Mouse (Mus musculus) Patski (cell line): Measurements from ENCODE around the gene Grm2. TPM values are rescaled to one million over a fixed set of nuclear protein-coding genes. Genes with fewer than 3 reads are reported as not detected.
A peak's percentile ranks its signal among the peaks of the same experiment; 100 is the strongest.

Experiments
- ATAC-seq: fragments of 100-300 bp; one replicate; pipeline ENCODE4 v1.8.0; 2021
- CTCF ChIA-PET: fragments of 350-600 bp; sonication (Branson Sonifier 250); formaldehyde crosslinking; loops from one replicate; lab custom pipeline; 2022; ENCODE audit warnings: inconsistent platforms; lab: Charles Lee
- POLR2A ChIA-PET: fragments of 350-600 bp; sonication (Branson Sonifier 250); formaldehyde crosslinking; loops from one replicate; lab custom pipeline; 2022; ENCODE audit warnings: antibody characterized with exemption, inconsistent platforms; lab: Charles Lee
- DNase-seq: peaks from one replicate; pipeline ENCODE4 v3.0.0-alpha.2; 2011; ENCODE audit warnings: low read depth, low spot score
- H3K27me3 ChIP-seq: fragments of 371-371 bp; one replicate; pipeline ENCODE4 v1.5.1; 2021
- CTCF ChIP-seq: fragments of 100-300 bp; IDR thresholded peaks from one replicate; pipeline ENCODE4 v1.5.1; 2021
- in situ Hi-C: fragments of 300-500 bp; cut with MboI; formaldehyde crosslinking; loops from 3 replicates; pipeline ENCODE4 v1.11.1; 2018; ENCODE audit warnings: low pct_unique_long_range_greater_than_20kb, mixed read lengths
- polyA plus RNA-seq: library from polyadenylated mRNA; unstranded; gene quantifications from one replicate; pipeline ENCODE4 v1.2.3, GENCODE M21; 2021

Gene Grm2
- polyA plus RNA-seq: not detected

GRCm38 (mm10) chr9:106655884-106656720 is at the start of gene Grm2:
Gene Grm2 (minus strand): TSS chr9:106656082.
- ChIA-PET POLR2A (no interaction called here), CTCF (interaction anchor here (2.0 kb wide), 1 partner anchor 13 kb away, joined by 8 read pairs; no protein-coding TSS in a partner anchor)
- DNase-seq (no peak), ATAC-seq (no peak)
- peaks cover 17% of the 10 kb centered on the region for H3K27me3 ChIP-seq
- in situ Hi-C loops: loop anchor here (10.0 kb wide), 1 partner anchor 51 kb away; no protein-coding TSS in a partner anchor
- TF ChIP-seq CTCF: no peak

GRCm38 (mm10) chr9:106692973-106693481 is 37.1 kb upstream of the Grm2 start:
- no peak for ATAC-seq
- ChIA-PET POLR2A (no interaction called here), CTCF (no interaction called here)
- TF ChIP-seq CTCF: no peak
- DNase-seq: no peak
- in situ Hi-C loops: loop anchor here (25.0 kb wide), 2 partner anchors 119 to 844 kb away; partner anchors contain the start of genes Cyb561d2, Dcaf1, Nprl2 and Tmem115
- H3K27me3 ChIP-seq: no peaks in the 10 kb centered on the region

- POLR2A ChIA-PET: no interaction called here
- ATAC-seq: no peak
- TF ChIP-seq CTCF: no peak
- DNase-seq: no peak
- no peaks in the 10 kb centered on the region for H3K27me3 ChIP-seq
- CTCF ChIA-PET: interaction anchor here (0.6 to 2.7 kb wide), 2 partner anchors 14 to 408 kb away, joined by 3 to 8 read pairs; partner anchors contain the start of gene Poc1a
- in situ Hi-C loops: loop anchor here (5.0 to 25.0 kb wide), 4 partner anchors 123 to 848 kb away; partner anchors contain the start of genes Cish, Cyb561d2, Dcaf1 and Manf
Measured at GRCm38 (mm10) chr9:106688834-106689233, 33.0 kb upstream of the Grm2 start.

GRCm38 (mm10) chr9:106686983-106687650 is 31.2 kb upstream of the Grm2 start:
- DNase-seq (peak; percentile 38), ATAC-seq (peak; percentile 37)
- peak; percentile 89 for TF ChIP-seq CTCF
- ChIA-PET CTCF (interaction anchor here (0.6 to 2.7 kb wide), 5 partner anchors 9 to 100 kb away, joined by 3 to 8 read pairs (median 4); no protein-coding TSS in a partner anchor), POLR2A (interaction anchor here (0.7 to 1.2 kb wide), 4 partner anchors 9 to 101 kb away, joined by 3 read pairs; partner anchors contain the start of gene Rad54l2)
- in situ Hi-C loops: loop anchor here (5.0 to 25.0 kb wide), 4 partner anchors 125 to 850 kb away; partner anchors contain the start of genes Cish, Cyb561d2, Dcaf1 and Manf
- H3K27me3 ChIP-seq: no peaks in the 10 kb centered on the region

- in situ Hi-C loops: loop anchor here (5.0 to 25.0 kb wide), 4 partner anchors 127 to 852 kb away; partner anchors contain the start of genes Cish, Cyb561d2, Dcaf1 and Manf
- CTCF ChIA-PET: interaction anchor here (0.6 to 1.8 kb wide), 2 partner anchors 9 to 11 kb away, joined by 4 read pairs; no protein-coding TSS in a partner anchor
- H3K27me3 ChIP-seq: no peaks in the 10 kb centered on the region
- ATAC-seq: peak; percentile 82
- no peak for TF ChIP-seq CTCF
- POLR2A ChIA-PET: interaction anchor here (0.9 to 1.2 kb wide), 4 partner anchors 8 to 143 kb away, joined by 3 read pairs; partner anchors contain the start of gene Rad54l2
- DNase-seq: peak; percentile 25
Measured at GRCm38 (mm10) chr9:106685249-106686101, 29.6 kb upstream of the Grm2 start, which contains the start of gene Tex264. Gene Tex264 (minus strand): TSS chr9:106685927.

GRCm38 (mm10) chr9:106684918-106685248 is 29.0 kb upstream of the Grm2 start:
- in situ Hi-C loops: loop anchor here (5.0 to 25.0 kb wide), 4 partner anchors 127 to 852 kb away; partner anchors contain the start of genes Cish, Cyb561d2, Dcaf1 and Manf
- POLR2A ChIA-PET: interaction anchor here (0.9 to 1.1 kb wide), 2 partner anchors 8 to 144 kb away, joined by 3 read pairs; no protein-coding TSS in a partner anchor
- H3K27me3 ChIP-seq: no peaks in the 10 kb centered on the region
- ATAC-seq (no peak), DNase-seq (no peak)
- CTCF ChIA-PET: no interaction called here
- TF ChIP-seq CTCF: no peak

GRCm38 (mm10) chr9:106684093-106684872 is 28.4 kb upstream of the Grm2 start:
- in situ Hi-C loops: loop anchor here (10.0 to 25.0 kb wide), 3 partner anchors 128 to 853 kb away; partner anchors contain the start of genes Cish, Cyb561d2, Dcaf1 and Nprl2
- H3K27me3 ChIP-seq: no peaks in the 10 kb centered on the region
- CTCF ChIA-PET: interaction anchor here (0.7 kb wide), 1 partner anchor 12 kb away, joined by 3 read pairs; no protein-coding TSS in a partner anchor
- TF ChIP-seq CTCF: no peak
- POLR2A ChIA-PET: interaction anchor here (0.9 to 1.1 kb wide), 2 partner anchors 8 to 144 kb away, joined by 3 read pairs; no protein-coding TSS in a partner anchor
- ATAC-seq (no peak), DNase-seq (no peak)

GRCm38 (mm10) chr9:106681026-106681425 is 25.1 kb upstream of the Grm2 start:
- in situ Hi-C loops: loop anchor here (10.0 to 25.0 kb wide), 3 partner anchors 131 to 856 kb away; partner anchors contain the start of genes Cish, Cyb561d2, Dcaf1 and Nprl2
- CTCF ChIA-PET: interaction anchor here (1.2 to 1.6 kb wide), 2 partner anchors 10 to 16 kb away, joined by 3 to 5 read pairs; no protein-coding TSS in a partner anchor
- ATAC-seq (no peak), DNase-seq (peak; percentile 30)
- POLR2A ChIA-PET: interaction anchor here (1.1 kb wide), 1 partner anchor 8 kb away, joined by 3 read pairs; no protein-coding TSS in a partner anchor
- no peaks in the 10 kb centered on the region for H3K27me3 ChIP-seq
- TF ChIP-seq CTCF: no peak
